Mouse (Mus musculus): ENCODE measurements at regions not wholly inside any gene's neighbourhood (a gene's known extent, or its start where the extent isn't known, plus 50 kb on each side); places are given as distances from the start of the nearest gene placed in this dataset.

DNA sequence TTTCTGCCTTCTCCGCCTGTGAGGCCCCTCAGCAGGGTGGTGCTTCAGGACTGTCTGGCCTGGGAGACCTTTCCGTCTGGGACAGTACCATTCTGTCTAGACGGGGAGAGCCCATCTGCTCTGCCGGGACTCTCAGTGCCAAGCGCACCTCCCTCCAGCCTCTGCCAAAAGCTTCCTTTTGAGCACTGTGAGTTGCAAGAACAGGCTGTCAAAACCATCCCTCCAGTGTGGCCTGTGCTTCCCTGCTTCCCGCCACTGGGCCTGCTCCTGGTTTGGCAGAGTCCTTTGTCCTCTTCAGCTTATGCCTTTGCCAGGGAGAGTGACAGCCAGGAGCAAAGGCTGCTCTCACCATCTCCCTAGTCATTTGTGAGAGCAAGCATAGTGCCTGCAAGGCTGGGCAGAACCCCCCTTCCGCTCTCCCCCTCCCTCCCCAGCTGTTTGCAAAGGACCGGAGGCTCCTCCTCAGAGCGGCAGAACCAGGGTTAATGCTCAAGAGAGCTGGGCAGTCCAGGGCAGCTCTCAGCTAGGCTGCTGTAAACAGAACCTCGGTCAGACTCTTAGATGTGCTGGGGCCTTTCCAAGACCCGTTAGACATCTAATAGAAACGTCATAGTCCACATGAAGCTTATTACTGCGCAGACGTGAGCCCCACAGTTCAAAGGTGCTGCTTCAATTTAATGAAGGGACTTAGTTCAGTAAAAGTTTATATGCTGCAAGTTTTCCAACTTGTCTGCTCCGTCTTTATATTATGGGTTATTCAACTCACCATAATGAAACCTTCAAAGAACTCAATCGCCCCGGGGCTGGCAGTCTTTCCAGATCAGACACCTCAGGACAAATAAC lies 247.2 kb downstream of the Irs2 start:
- Histone ChIP-seq H3K79me2 (ENCODE audit: inconsistent target) (no peaks in the 10 kb centered on the region), H3K4me3 (ENCODE audit: inconsistent target) (no peak overlapping the region), H3K27ac (no peak overlapping the region), H3K36me3 (ENCODE audit: inconsistent target) (no peaks in the 10 kb centered on the region)
- WGBS (ENCODE audit: missing documents): 74% methylated on average over 17 of the region's 17 CpGs

- no peak overlapping the region for H3K27ac ChIP-seq
- no peak overlapping the region for H3K4me3 ChIP-seq (ENCODE audit: inconsistent target)
- WGBS (ENCODE audit: missing documents): 97% methylated on average over 6 of the region's 6 CpGs
- no peaks in the 10 kb centered on the region for H3K79me2 ChIP-seq (ENCODE audit: inconsistent target)
- H3K36me3 ChIP-seq (ENCODE audit: inconsistent target): no peaks in the 10 kb centered on the region
Measured at GRCm38 (mm10) chr8:10760231-10760630, 248.0 kb downstream of the Irs2 start.

GRCm38 (mm10) chr8:10758151-10758550 lies 250.1 kb downstream of the Irs2 start:
- H3K79me2 ChIP-seq (ENCODE audit: inconsistent target): no peaks in the 10 kb centered on the region
- H3K27ac ChIP-seq: no peak overlapping the region
- 90% methylated on average over 4 of the region's 4 CpGs for WGBS (ENCODE audit: missing documents)
- H3K4me3 ChIP-seq (ENCODE audit: inconsistent target): no peak overlapping the region
- no peaks in the 10 kb centered on the region for H3K36me3 ChIP-seq (ENCODE audit: inconsistent target)

- no peak overlapping the region for H3K4me3 ChIP-seq (ENCODE audit: inconsistent target)
- no peaks in the 10 kb centered on the region for H3K79me2 ChIP-seq (ENCODE audit: inconsistent target)
- 88% methylated on average over 4 of the region's 4 CpGs for WGBS (ENCODE audit: missing documents)
- H3K36me3 ChIP-seq (ENCODE audit: inconsistent target): no peaks in the 10 kb centered on the region
- no peak overlapping the region for H3K27ac ChIP-seq
Measured at GRCm38 (mm10) chr8:10754986-10755308, 253.3 kb downstream of the Irs2 start.

GRCm38 (mm10) chr8:10754232-10754985 lies 253.8 kb downstream of the Irs2 start:
- H3K79me2 ChIP-seq (ENCODE audit: inconsistent target): no peaks in the 10 kb centered on the region
- 92% methylated on average over 13 of the region's 13 CpGs for WGBS (ENCODE audit: missing documents)
- no peak overlapping the region for H3K27ac ChIP-seq
- H3K36me3 ChIP-seq (ENCODE audit: inconsistent target): no peaks in the 10 kb centered on the region
- H3K4me3 ChIP-seq (ENCODE audit: inconsistent target): no peak overlapping the region

- Histone ChIP-seq H3K4me3 (ENCODE audit: inconsistent target) (no peak overlapping the region), H3K27ac (no peak overlapping the region), H3K79me2 (ENCODE audit: inconsistent target) (no peaks in the 10 kb centered on the region), H3K36me3 (ENCODE audit: inconsistent target) (no peaks in the 10 kb centered on the region)
- 89% methylated on average over 6 of the region's 6 CpGs for WGBS (ENCODE audit: missing documents)
Measured at GRCm38 (mm10) chr8:10753056-10753455, 255.2 kb downstream of the Irs2 start.

- H3K36me3 ChIP-seq (ENCODE audit: inconsistent target): no peaks in the 10 kb centered on the region
- H3K27ac ChIP-seq: no peak overlapping the region
- H3K79me2 ChIP-seq (ENCODE audit: inconsistent target): no peaks in the 10 kb centered on the region
- 94% methylated on average over 2 of the region's 2 CpGs for WGBS (ENCODE audit: missing documents)
- H3K4me3 ChIP-seq (ENCODE audit: inconsistent target): no peak overlapping the region
Measured at GRCm38 (mm10) chr8:10747150-10747549, 261.1 kb downstream of the Irs2 start.

GRCm38 (mm10) chr8:10743241-10743640 lies 265.0 kb downstream of the Irs2 start:
- no peaks in the 10 kb centered on the region for H3K79me2 ChIP-seq (ENCODE audit: inconsistent target)
- 83% methylated on average over 6 of the region's 6 CpGs for WGBS (ENCODE audit: missing documents)
- no peaks in the 10 kb centered on the region for H3K36me3 ChIP-seq (ENCODE audit: inconsistent target)
- H3K27ac ChIP-seq: no peak overlapping the region
- no peak overlapping the region for H3K4me3 ChIP-seq (ENCODE audit: inconsistent target)

- 6% methylated on average over 3 of the region's 3 CpGs for WGBS (ENCODE audit: missing documents)
- Histone ChIP-seq H3K36me3 (ENCODE audit: inconsistent target) (no peaks in the 10 kb centered on the region), H3K27ac (peak overlapping the region; percentile 24), H3K79me2 (ENCODE audit: inconsistent target) (no peaks in the 10 kb centered on the region), H3K4me3 (ENCODE audit: inconsistent target) (no peak overlapping the region)
Measured at GRCm38 (mm10) chr8:10740837-10741236, 267.4 kb downstream of the Irs2 start.

DNA sequence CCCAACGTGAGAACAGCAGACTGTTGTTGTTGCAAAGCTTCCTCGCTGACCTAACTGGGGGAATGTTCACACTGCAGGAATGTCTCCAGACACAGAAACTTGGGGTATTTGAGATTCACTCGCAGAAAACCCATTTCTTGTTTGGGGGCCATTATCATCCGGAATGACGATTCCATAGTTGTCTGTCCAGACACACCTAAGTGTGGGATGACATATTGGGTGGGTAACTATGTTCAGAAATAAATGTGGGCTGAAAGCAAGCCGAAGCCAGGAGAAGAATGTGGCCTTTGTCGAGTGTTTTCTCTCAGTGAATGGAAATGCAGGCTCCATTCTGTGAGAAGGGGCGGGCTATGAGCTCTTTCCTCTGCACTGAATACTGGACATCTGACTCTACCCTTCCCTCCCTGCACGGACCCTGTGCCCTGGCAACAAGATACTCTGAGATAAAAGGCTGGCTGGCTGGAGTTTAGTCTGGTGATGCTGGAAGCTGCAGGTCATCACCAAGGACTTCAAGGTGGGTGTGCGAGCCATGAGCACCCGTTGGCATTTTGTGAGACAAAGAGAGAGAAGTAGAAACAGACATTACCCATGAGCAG lies 269.7 kb downstream of the Irs2 start:
- H3K36me3 ChIP-seq (ENCODE audit: inconsistent target): no peaks in the 10 kb centered on the region
- H3K4me3 ChIP-seq (ENCODE audit: inconsistent target): no peak overlapping the region
- 91% methylated on average over 11 of the region's 11 CpGs for WGBS (ENCODE audit: missing documents)
- H3K79me2 ChIP-seq (ENCODE audit: inconsistent target): no peaks in the 10 kb centered on the region
- H3K27ac ChIP-seq: no peak overlapping the region

DNA sequence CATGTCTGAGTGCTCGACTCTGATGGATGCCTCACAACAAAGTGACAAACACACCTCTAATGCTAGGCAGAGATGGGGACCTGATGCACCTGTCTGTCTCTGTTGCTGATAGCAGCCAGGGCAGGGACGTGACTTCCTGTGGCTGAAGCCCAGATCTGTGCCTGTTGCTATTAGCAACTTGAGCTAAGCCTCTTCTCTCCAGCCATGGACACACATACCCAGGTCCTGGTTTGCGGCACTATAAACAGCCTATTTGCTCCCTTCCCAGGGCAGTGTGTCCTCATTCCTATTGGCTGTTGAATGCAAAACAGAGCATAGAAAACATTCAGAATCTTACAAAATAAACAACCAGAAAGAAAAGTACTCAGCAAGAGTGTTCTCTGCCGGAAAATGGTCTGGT lies 273.5 kb downstream of the Irs2 start:
- Histone ChIP-seq H3K79me2 (ENCODE audit: inconsistent target) (no peaks in the 10 kb centered on the region), H3K27ac (no peak overlapping the region), H3K4me3 (ENCODE audit: inconsistent target) (no peak overlapping the region), H3K36me3 (ENCODE audit: inconsistent target) (no peaks in the 10 kb centered on the region)
- 76% methylated on average over 4 of the region's 4 CpGs for WGBS (ENCODE audit: missing documents)

DNA sequence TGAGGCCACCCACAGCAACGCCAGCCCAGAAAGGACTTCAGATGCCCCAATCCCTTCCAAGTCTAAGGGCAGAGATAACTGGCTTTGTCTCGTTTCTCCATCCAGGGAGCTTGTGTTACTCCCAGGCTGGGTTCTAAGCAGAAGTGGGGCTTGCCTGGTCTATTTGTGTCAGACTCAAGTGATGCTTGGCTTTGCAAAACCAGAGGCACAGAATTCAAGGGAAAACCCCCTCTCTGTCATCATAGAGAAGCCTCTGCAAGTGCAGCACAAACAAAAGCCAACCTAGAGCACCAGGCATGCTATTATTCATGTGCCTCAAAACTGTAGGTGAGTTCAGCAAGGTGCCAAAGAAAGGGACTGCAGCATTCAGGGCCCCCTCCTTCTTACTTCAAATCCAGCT lies 284.9 kb downstream of the Irs2 start:
- Histone ChIP-seq H3K36me3 (ENCODE audit: inconsistent target) (no peaks in the 10 kb centered on the region), H3K4me3 (ENCODE audit: inconsistent target) (no peak overlapping the region), H3K27ac (no peak overlapping the region), H3K79me2 (ENCODE audit: inconsistent target) (no peaks in the 10 kb centered on the region)
- 88% methylated on average over 2 of the region's 2 CpGs for WGBS (ENCODE audit: missing documents)

GRCm38 (mm10) chr8:10722742-10723141 lies 285.5 kb downstream of the Irs2 start:
- Histone ChIP-seq H3K4me3 (ENCODE audit: inconsistent target) (no peak overlapping the region), H3K27ac (no peak overlapping the region), H3K36me3 (ENCODE audit: inconsistent target) (no peaks in the 10 kb centered on the region), H3K79me2 (ENCODE audit: inconsistent target) (no peaks in the 10 kb centered on the region)
- WGBS (ENCODE audit: missing documents): 82% methylated on average over 4 of the region's 4 CpGs

DNA sequence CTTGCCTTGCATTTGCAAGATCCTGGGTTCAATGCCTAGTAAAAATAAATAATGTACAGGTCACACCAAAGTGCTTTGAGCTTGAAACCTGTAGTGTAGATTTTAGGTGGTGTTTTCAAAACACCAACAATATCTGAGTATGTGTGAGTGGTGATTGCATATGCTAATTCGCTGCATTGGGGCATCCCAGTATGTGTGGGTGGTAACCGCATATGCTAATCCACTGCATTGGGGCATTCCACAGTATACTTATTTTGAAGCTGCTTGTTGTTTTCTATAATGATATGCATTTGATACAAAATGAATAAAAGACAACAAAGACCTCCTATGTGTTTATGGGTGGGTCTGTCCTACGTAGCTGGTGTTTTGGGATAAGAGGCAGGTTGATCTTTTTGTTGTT lies 285.9 kb downstream of the Irs2 start:
- Histone ChIP-seq H3K36me3 (ENCODE audit: inconsistent target) (no peaks in the 10 kb centered on the region), H3K4me3 (ENCODE audit: inconsistent target) (no peak overlapping the region), H3K79me2 (ENCODE audit: inconsistent target) (no peaks in the 10 kb centered on the region), H3K27ac (no peak overlapping the region)
- WGBS (ENCODE audit: missing documents): 97% methylated on average over 2 of the region's 3 CpGs

Data from macrophage (primary cell).